Mouse (Mus musculus) erythroblast, embryonic 14.5 days (primary cell): ENCODE measurements around the gene Thsd4.

ENCODE experiments used
- GATA1 ChIP-seq: IDR thresholded peaks from 2 replicates; pipeline ENCODE4 v1.6.1; 2012; ENCODE audit warnings: low read length, inconsistent platforms, mixed read lengths
- TAL1 ChIP-seq: IDR thresholded peaks from 3 replicates; pipeline ENCODE4 v1.6.1; 2012; ENCODE audit warnings: low read length, inconsistent platforms, mixed read lengths

GRCm38 (mm10) chr9:59947271-59947670, 574.6 kb downstream of the Thsd4 start:
- no peak for TF ChIP-seq TAL1
- TF ChIP-seq GATA1: no peak
